Mouse (Mus musculus): Measurements from ENCODE around the gene Rassf8.

DNA sequence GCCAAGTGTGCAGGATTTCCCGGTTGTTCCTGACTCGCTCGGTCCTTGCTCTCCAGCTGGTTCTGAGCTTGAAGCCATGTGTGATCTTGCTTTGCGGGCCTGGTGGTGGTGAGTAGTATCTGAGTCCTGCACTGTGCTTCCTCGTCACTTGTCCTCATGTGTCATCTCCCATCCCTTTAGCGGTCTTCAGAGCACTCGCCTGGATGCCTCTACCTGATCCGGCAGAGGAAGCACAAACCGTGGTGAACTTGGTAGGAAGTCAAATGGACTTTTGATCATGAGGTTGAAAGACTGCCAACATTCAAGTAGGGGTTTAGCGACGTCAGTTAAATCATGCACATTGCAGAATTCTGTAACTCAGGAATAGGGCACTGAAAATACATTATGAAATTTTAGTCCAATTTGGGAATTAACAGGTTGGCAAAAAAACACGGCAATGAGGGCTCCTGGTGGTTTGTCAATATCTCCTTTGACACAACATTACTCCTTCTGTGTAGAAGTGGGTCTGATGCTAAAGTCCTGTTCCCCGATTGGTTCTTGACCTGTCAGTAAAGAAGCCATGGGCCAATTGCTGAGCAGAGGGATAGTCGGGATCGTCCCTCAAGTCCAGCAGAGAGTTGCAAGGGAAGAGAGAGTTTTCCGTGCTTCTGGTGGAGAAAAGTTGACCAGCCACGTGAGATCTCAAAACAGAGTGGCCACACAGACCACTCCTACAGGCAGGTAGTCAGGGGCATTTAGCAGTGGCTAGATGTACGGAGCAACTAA, 36.4 kb upstream of the Rassf8 start:
- TF ChIP-seq POLR2A (IDR thresholded peaks at IDR 0.05; ENCODE audit: insufficient read length, low read depth), result no peak
- TF ChIP-seq TCF12 (IDR thresholded peaks at IDR 0.05; ENCODE audit: insufficient read depth, poor library complexity, severe bottlenecking), result no peak
- TF ChIP-seq MYOG (IDR thresholded peaks at IDR 0.05; ENCODE audit: control insufficient read depth in 1 of 3, insufficient read depth in 1 of 3, insufficient read length in 2 of 3, low read depth in 2 of 3), result no peak
- no peak for TF ChIP-seq TCF3 (IDR thresholded peaks at IDR 0.05; ENCODE audit: insufficient read length, low read depth)
- TF ChIP-seq USF1 (IDR thresholded peaks at IDR 0.05; ENCODE audit: low read depth), result no peak
- TF ChIP-seq REST (IDR thresholded peaks at IDR 0.05; ENCODE audit: insufficient read depth, insufficient read length), result no peak
- no peak for TF ChIP-seq POLR2AphosphoS2 (IDR thresholded peaks at IDR 0.05; ENCODE audit: insufficient read length, low read depth)
- TF ChIP-seq CEBPB (IDR thresholded peaks at IDR 0.05; ENCODE audit: insufficient read depth, poor library complexity, severe bottlenecking), result no peak
- no peak for TF ChIP-seq E2F4 (IDR thresholded peaks at IDR 0.05; ENCODE audit: insufficient read depth)

All from myocyte (in vitro differentiated cells).